Mouse (Mus musculus) MEL (cell line): ENCODE results near the gene Cpa4. TPM values are rescaled to one million over a fixed set of nuclear protein-coding genes. Genes with fewer than 3 reads are reported as not detected.

Experiments used
- DNase-seq: peaks from one replicate; pipeline ENCODE4 v3.0.0; 2011; ENCODE audit warnings: low read depth, low spot score
- H3K27ac ChIP-seq: 2 replicates; pipeline ENCODE4 v1.5.1; 2012; ENCODE audit warnings: low read depth, mild to moderate bottlenecking, control low read depth, low read length, moderate library complexity; ENCODE audit not compliant: control insufficient read depth
- H3K27me3 ChIP-seq, 2 experiments: fragments of 150-350 bp in 1 of 2; sonication (generic) in 1 of 2; 2 replicates each; pipeline ENCODE4 v1.6.1; 2012; ENCODE audit warnings: low read length in 2 of 2, mild to moderate bottlenecking in 2 of 2, improper control_type of control experiment in 1 of 2, moderate library complexity in 1 of 2; ENCODE audit not compliant: insufficient read depth in 2 of 2, control insufficient read depth in 1 of 2
- H3K36me3 ChIP-seq, 2 experiments: 2 replicates each; pipeline ENCODE4 v1.6.1; 2012 to 2014; ENCODE audit warnings: low read length in 2 of 2, improper control_type of control experiment in 1 of 2, inconsistent platforms in 1 of 2, mild to moderate bottlenecking in 1 of 2; ENCODE audit not compliant: insufficient read depth in 2 of 2, control insufficient read depth in 1 of 2
- H3K4me1 ChIP-seq, 2 experiments: fragments of 150-350 bp in 1 of 2; sonication (generic) in 1 of 2; 2 replicates each; pipeline ENCODE4 v1.6.1; 2012; ENCODE audit warnings: low read length in 2 of 2, improper control_type of control experiment in 1 of 2, mild to moderate bottlenecking in 1 of 2; ENCODE audit not compliant: insufficient read depth in 2 of 2, control insufficient read depth in 1 of 2
- H3K4me3 ChIP-seq, 2 experiments: fragments of 150-350 bp in 1 of 2; sonication (generic) in 1 of 2; 2 replicates each; pipeline ENCODE4 v1.5.1; 2012; ENCODE audit warnings: low read depth in 2 of 2, low read length in 2 of 2, mild to moderate bottlenecking in 2 of 2, moderate library complexity in 2 of 2, control low read depth in 1 of 2, improper control_type of control experiment in 1 of 2; ENCODE audit not compliant: control insufficient read depth in 1 of 2, insufficient read depth in 1 of 2
- H3K79me2 ChIP-seq: 2 replicates; pipeline ENCODE4 v1.6.1; 2012; ENCODE audit warnings: mild to moderate bottlenecking, low read length, moderate library complexity; ENCODE audit not compliant: control insufficient read depth, poor library complexity, insufficient read depth
- H3K9ac ChIP-seq: 2 replicates; pipeline ENCODE4 v1.6.1; 2012; ENCODE audit warnings: low read depth, mild to moderate bottlenecking, control low read depth, low read length, moderate library complexity; ENCODE audit not compliant: control insufficient read depth, poor library complexity, severe bottlenecking
- H3K9me3 ChIP-seq: fragments of 150-350 bp; sonication (generic); replicated peaks from 2 replicates; pipeline ENCODE4 v1.6.1; 2012; ENCODE audit warnings: mild to moderate bottlenecking, low read length, improper control_type of control experiment, moderate library complexity; ENCODE audit not compliant: insufficient read depth
- BHLHE40 ChIP-seq: IDR thresholded peaks from 2 replicates; pipeline ENCODE4 v1.6.1; 2012; ENCODE audit warnings: low read depth, mild to moderate bottlenecking, inconsistent platforms, low read length, improper control_type of control experiment, borderline replicate concordance
- CHD1 ChIP-seq: IDR thresholded peaks from 2 replicates; pipeline ENCODE4 v1.6.1; 2012; ENCODE audit warnings: low read depth, mild to moderate bottlenecking, inconsistent platforms, low read length, improper control_type of control experiment
- CHD2 ChIP-seq: IDR thresholded peaks from 2 replicates; pipeline ENCODE4 v1.6.1; 2011; ENCODE audit warnings: low read length, improper control_type of control experiment
- CTCF ChIP-seq, 3 experiments: IDR thresholded peaks in 2 of 3; conservative IDR thresholded peaks in 1 of 3; 2 replicates each; pipeline ENCODE4 v1.5.1; 2011 to 2012; ENCODE audit warnings: low read length in 3 of 3, low read depth in 2 of 3, mild to moderate bottlenecking in 2 of 3, improper control_type of control experiment in 1 of 3, inconsistent platforms in 1 of 3, mixed read lengths in 1 of 3, moderate library complexity in 1 of 3; ENCODE audit not compliant: control insufficient read depth in 1 of 3, insufficient read depth in 1 of 3, poor library complexity in 1 of 3, severe bottlenecking in 1 of 3
- E2F4 ChIP-seq: IDR thresholded peaks from 2 replicates; pipeline ENCODE4 v1.6.1; 2011; ENCODE audit warnings: low read depth, low read length, improper control_type of control experiment, borderline replicate concordance
- ELF1 ChIP-seq: IDR thresholded peaks from 2 replicates; pipeline ENCODE4 v1.6.1; 2014; ENCODE audit warnings: low read depth, mild to moderate bottlenecking, inconsistent platforms, low read length, improper control_type of control experiment, moderate library complexity
- EP300 ChIP-seq, 2 experiments: IDR thresholded peaks; 2 replicates each; pipeline ENCODE4 v1.6.1; 2011; ENCODE audit warnings: improper control_type of control experiment in 2 of 2, low read length in 2 of 2, low read depth in 1 of 2, mild to moderate bottlenecking in 1 of 2
- HCFC1 ChIP-seq: IDR thresholded peaks from 2 replicates; pipeline ENCODE4 v1.6.1; 2012; ENCODE audit warnings: low read depth, mild to moderate bottlenecking, inconsistent platforms, low read length, improper control_type of control experiment, moderate library complexity
- JUND ChIP-seq: IDR thresholded peaks from 2 replicates; pipeline ENCODE4 v1.6.1; 2011; ENCODE audit warnings: low read depth, mild to moderate bottlenecking, improper control_type of control experiment, low read length
- MAFK ChIP-seq: IDR thresholded peaks from 2 replicates; pipeline ENCODE4 v1.6.1; 2011; ENCODE audit warnings: low read depth, mild to moderate bottlenecking, low read length, improper control_type of control experiment, borderline replicate concordance
- MAX ChIP-seq: IDR thresholded peaks from 2 replicates; pipeline ENCODE4 v1.6.1; 2011; ENCODE audit warnings: low read length, improper control_type of control experiment
- MAZ ChIP-seq: IDR thresholded peaks from 2 replicates; pipeline ENCODE4 v1.6.1; 2012; ENCODE audit warnings: low read depth, mild to moderate bottlenecking, inconsistent platforms, low read length, improper control_type of control experiment
- MEF2A ChIP-seq: IDR thresholded peaks from 2 replicates; pipeline ENCODE4 v1.6.1; 2014; ENCODE audit warnings: low read depth, mild to moderate bottlenecking, inconsistent platforms, low read length, improper control_type of control experiment; ENCODE audit not compliant: poor library complexity, insufficient replicate concordance, severe bottlenecking; ENCODE audit errors: extremely low read depth
- MXI1 ChIP-seq: IDR thresholded peaks from 2 replicates; pipeline ENCODE4 v1.6.1; 2011; ENCODE audit warnings: mild to moderate bottlenecking, low read depth, low read length, improper control_type of control experiment
- MYB ChIP-seq: IDR thresholded peaks from 2 replicates; pipeline ENCODE4 v1.6.1; 2011; ENCODE audit warnings: mild to moderate bottlenecking, low read depth, low read length, improper control_type of control experiment
- POLR2A ChIP-seq, 2 experiments: IDR thresholded peaks; 2 replicates each; pipeline ENCODE4 v1.6.1; 2011 to 2012; ENCODE audit warnings: low read length in 2 of 2, mild to moderate bottlenecking in 2 of 2, control low read depth in 1 of 2, improper control_type of control experiment in 1 of 2, low read depth in 1 of 2, moderate library complexity in 1 of 2; ENCODE audit not compliant: control insufficient read depth in 1 of 2, insufficient read depth in 1 of 2, poor library complexity in 1 of 2
- POLR2AphosphoS2 ChIP-seq: IDR thresholded peaks from 2 replicates; pipeline ENCODE4 v1.6.1; 2011; ENCODE audit warnings: low read length, improper control_type of control experiment
- RAD21 ChIP-seq: IDR thresholded peaks from 2 replicates; pipeline ENCODE4 v1.6.1; 2011; ENCODE audit warnings: mild to moderate bottlenecking, low read depth, low read length, improper control_type of control experiment
- RCOR1 ChIP-seq: IDR thresholded peaks from 2 replicates; pipeline ENCODE4 v1.6.1; 2012; ENCODE audit warnings: low read depth, mild to moderate bottlenecking, inconsistent platforms, low read length, improper control_type of control experiment
- TAL1 ChIP-seq: IDR thresholded peaks from 2 replicates; pipeline ENCODE4 v1.6.1; 2012; ENCODE audit warnings: mild to moderate bottlenecking, inconsistent platforms, low read length, moderate library complexity, mixed read lengths
- UBTF ChIP-seq: IDR thresholded peaks from 2 replicates; pipeline ENCODE4 v1.6.1; 2012; ENCODE audit warnings: low read depth, mild to moderate bottlenecking, inconsistent platforms, low read length, improper control_type of control experiment, moderate library complexity, borderline replicate concordance; ENCODE audit not compliant: insufficient read depth
- ZC3H11A ChIP-seq: IDR thresholded peaks from 2 replicates; pipeline ENCODE4 v1.6.1; 2012; ENCODE audit warnings: low read depth, mild to moderate bottlenecking, inconsistent platforms, low read length, improper control_type of control experiment
- ZKSCAN1 ChIP-seq: IDR thresholded peaks from 2 replicates; pipeline ENCODE4 v1.6.1; 2012; ENCODE audit warnings: low read depth, mild to moderate bottlenecking, inconsistent platforms, low read length, improper control_type of control experiment, moderate library complexity
- ZMIZ1 ChIP-seq: IDR thresholded peaks from 2 replicates; pipeline ENCODE4 v1.6.1; 2012; ENCODE audit warnings: low read depth, mild to moderate bottlenecking, inconsistent platforms, low read length, improper control_type of control experiment, moderate library complexity
- ZNF384 ChIP-seq: IDR thresholded peaks from 2 replicates; pipeline ENCODE4 v1.6.1; 2012; ENCODE audit warnings: low read depth, mild to moderate bottlenecking, inconsistent platforms, low read length, improper control_type of control experiment
- polyA plus RNA-seq, 2 experiments: library from polyadenylated mRNA; stranded (reverse) in 1 of 2; unstranded in 1 of 2; fragments of >175 nt in 1 of 2; fragments of >200 nt in 1 of 2; gene quantifications; 2 replicates each; pipeline versions ENCODE4 v1.2.1 to v1.2.4; 2012; ENCODE audit warnings: low replicate concordance in 2 of 2, low read depth in 1 of 2; ENCODE audit not compliant: insufficient read length in 2 of 2, insufficient read depth in 1 of 2, missing spikeins in 1 of 2
- total RNA-seq: library from RNA; depleted of rRNA; stranded (reverse); fragments of 300-350 nt; gene quantifications from 2 replicates; pipeline ENCODE4 v1.2.3, GENCODE M21; 2012

Cpa4 gene
- total and polyA plus RNA-seq, 3 experiments, result not detected

DNA sequence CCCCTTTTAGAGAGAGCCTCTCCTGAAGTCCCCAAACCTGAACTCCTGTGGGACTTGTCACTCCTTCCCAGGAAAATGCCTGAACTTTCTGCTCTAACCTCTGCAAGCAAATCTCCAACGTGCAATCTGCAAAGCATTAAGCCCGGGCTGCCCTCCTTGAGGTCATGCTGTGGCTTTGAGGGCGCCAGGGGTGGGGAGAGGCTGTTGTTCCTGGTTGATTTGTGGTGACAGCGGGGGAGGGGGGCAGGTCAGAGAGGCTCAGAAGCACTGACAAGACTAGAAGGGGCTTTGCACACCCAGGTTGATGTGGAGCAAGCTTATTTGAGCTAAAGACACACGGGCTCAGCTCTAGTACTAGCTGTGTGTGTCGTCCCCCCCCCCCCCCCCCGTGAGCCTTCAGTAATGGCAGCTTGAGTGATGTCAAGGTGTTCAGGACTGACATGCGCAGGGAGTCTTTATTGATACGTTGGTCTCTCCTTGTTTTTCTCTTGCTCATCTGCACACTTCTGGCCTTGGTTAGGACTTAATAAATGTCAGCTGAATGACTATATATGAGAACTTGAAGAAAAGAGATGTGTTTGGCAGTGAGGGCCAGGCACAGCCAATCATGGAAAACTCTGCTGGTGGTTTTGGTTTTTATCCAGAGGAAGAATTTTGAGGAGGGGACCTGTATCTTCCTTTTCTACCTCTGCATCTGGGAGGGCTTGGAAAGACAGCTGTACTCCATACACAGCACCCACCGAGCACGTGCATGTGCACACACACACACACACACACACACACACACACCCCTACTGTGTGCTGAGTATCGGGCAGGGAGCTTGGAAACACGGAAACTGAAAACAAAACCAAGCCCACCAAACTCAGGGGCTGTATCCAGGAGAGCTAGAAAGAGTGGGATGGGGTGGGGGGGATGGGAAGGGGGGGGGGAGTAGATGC, 49.1 kb downstream of the Cpa4 start:
- TF ChIP-seq CHD2, result no peak
- no peak for TF ChIP-seq UBTF
- no peak for TF ChIP-seq CTCF (IDR thresholded peaks at IDR 0.05 in 2 of 3, conservative IDR thresholded peaks at IDR 0.05 in 1 of 3; ENCODE audit: control insufficient read depth in 1 of 3, insufficient read depth in 1 of 3, low read depth in 2 of 3, low read length in 3 of 3, poor library complexity in 1 of 3, severe bottlenecking in 1 of 3)
- no peak for TF ChIP-seq RAD21
- no peak for TF ChIP-seq RCOR1
- no peak for TF ChIP-seq E2F4
- no peak for TF ChIP-seq MAZ
- TF ChIP-seq CHD1, result no peak
- no peak for TF ChIP-seq MXI1
- no peak for TF ChIP-seq TAL1
- no peak for TF ChIP-seq BHLHE40
- Histone ChIP-seq H3K36me3 (0 out of 4 replicates have a peak, but pooled peaks cover 0 to 2% of the 10 kb centered on the region in 2 experiments), H3K27me3 (peaks cover 0 to 1% of the 10 kb centered on the region in 2 experiments; a peak in 1 of 4 replicates), H3K4me3 (no peak overlapping the region), H3K27ac (no peak overlapping the region), H3K9me3 (no peaks in the 10 kb centered on the region), H3K9ac (no peak overlapping the region), H3K79me2 (no peaks in the 10 kb centered on the region), H3K4me1 (peaks cover 0 to 4% of the 10 kb centered on the region in 2 experiments; a peak in 1 of 4 replicates)
- peak; percentile 19 for DNase-seq

DNA sequence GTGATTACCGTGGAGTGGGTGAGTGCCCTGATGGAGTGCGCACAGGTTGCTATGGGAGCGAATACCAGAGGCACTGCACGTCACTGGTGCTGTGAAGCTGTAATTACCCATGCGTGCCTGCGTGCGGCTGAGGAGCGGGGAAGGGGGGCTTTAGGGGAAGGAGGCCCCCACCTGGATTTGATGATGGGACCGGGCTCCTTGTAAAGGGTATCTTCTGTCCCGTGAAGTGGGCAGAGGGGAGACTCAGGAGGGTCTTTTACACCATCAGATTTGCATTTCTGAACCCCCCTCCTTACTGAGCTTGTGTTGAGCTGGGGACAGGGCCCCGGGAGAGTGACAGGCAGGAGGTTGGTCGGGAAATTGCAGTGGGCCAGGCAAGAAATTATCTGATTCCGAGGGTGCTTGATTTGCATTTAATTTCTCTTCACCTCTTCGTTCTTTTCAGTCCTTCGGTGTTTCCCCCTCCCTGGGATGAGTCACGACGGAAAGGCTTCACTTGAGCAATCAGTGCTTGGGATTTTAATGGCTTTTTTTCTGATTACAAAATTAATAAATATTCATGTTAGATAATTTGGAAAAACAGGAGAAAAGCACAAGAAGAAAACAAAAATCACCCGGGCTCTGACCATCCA, 49.9 kb downstream of the Cpa4 start:
- no peak overlapping the region for H3K27ac ChIP-seq
- no peaks in the 10 kb centered on the region for H3K9me3 ChIP-seq
- DNase-seq, result no peak
- no peak for TF ChIP-seq ZNF384
- TF ChIP-seq ZMIZ1, result no peak
- TF ChIP-seq ELF1, result no peak
- no peak for TF ChIP-seq JUND
- no peak for TF ChIP-seq ZKSCAN1
- TF ChIP-seq RCOR1, result no peak
- TF ChIP-seq MAX, result no peak
- no peak for TF ChIP-seq POLR2AphosphoS2
- no peak for TF ChIP-seq POLR2A (IDR thresholded peaks at IDR 0.05; ENCODE audit: control insufficient read depth in 1 of 2, insufficient read depth in 1 of 2, low read depth in 1 of 2, low read length in 2 of 2, poor library complexity in 1 of 2)
- TF ChIP-seq HCFC1, result no peak
- TF ChIP-seq MAFK, result no peak
- TF ChIP-seq UBTF, result no peak
- no peak for TF ChIP-seq EP300 (IDR thresholded peaks at IDR 0.05; ENCODE audit: low read depth in 1 of 2, low read length in 2 of 2)
- TF ChIP-seq RAD21, result no peak
- no peak for TF ChIP-seq CTCF (IDR thresholded peaks at IDR 0.05 in 2 of 3, conservative IDR thresholded peaks at IDR 0.05 in 1 of 3; ENCODE audit: control insufficient read depth in 1 of 3, insufficient read depth in 1 of 3, low read depth in 2 of 3, low read length in 3 of 3, poor library complexity in 1 of 3, severe bottlenecking in 1 of 3)
- no peak for TF ChIP-seq ZC3H11A
- TF ChIP-seq MEF2A, result no peak
- no peak for TF ChIP-seq BHLHE40
- TF ChIP-seq CHD2, result no peak
- TF ChIP-seq MYB, result no peak
- H3K4me1 ChIP-seq, result peaks cover 0 to 4% of the 10 kb centered on the region in 2 experiments; a peak in 1 of 4 replicates
- H3K27me3 ChIP-seq, result peaks cover 0 to 3% of the 10 kb centered on the region in 2 experiments; a peak in 1 of 4 replicates
- no peaks in the 10 kb centered on the region for H3K79me2 ChIP-seq
- H3K9ac ChIP-seq, result no peak overlapping the region
- H3K36me3 ChIP-seq, result 0 out of 4 replicates have a peak, but pooled peaks cover 0 to 2% of the 10 kb centered on the region in 2 experiments
- no peak overlapping the region for H3K4me3 ChIP-seq
